Mouse (Mus musculus) CD4-positive, CD25-positive, alpha-beta regulatory T cell, adult 2 months (primary cell): Measurements from ENCODE around the gene Ypel4.
A peak's percentile ranks its signal among the peaks of the same experiment; 100 is the strongest.
"Not testable (repeated sequence)": the region's sequence is repeated elsewhere in the genome, so short reads cannot be mapped to it uniquely, and the experiment has no call there.

Source experiments
- DNase-seq: peaks from one replicate; pipeline ENCODE4 v3.0.0-alpha.2; 2012; ENCODE audit warnings: low read depth, low spot score

The Ypel4 gene

DNA sequence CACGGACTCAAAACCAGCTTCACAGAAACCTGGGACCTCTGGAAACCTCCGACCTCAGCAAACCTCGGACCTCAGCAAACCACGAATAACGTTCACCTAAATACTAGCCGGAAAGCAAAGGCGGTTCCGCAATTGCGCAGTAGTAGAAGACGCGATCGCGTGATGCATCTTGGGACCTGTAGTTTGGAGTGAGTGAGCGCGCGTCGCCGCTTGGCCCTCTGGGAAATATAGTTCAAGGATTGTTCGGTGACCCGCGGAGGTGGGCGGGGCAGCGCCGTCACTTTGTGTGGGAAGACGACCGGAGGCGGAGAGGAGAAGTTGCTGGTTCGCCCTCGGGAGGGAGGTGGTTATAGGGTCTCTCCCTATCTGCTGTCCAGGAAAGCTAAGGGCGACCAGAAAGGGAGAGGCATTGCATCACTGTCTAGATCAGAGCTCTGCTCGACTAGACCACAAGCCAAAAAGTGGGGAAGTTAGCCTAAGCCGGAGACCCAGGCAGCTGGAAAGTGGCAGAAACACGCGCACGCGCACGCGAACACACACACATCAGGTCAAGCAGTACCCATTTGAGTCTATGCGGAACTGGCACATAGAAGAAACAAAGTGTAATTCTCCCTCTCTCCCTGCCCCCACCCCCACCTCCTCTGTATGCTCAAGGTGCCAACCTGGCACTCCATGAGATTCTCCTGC, 6.5 kb upstream of the Ypel4 start, which contains the start of gene Clp1:
Gene Clp1 (minus strand): TSS at position 179 of the 687 bp plus-strand sequence.
- DNase-seq, result peak; percentile 97

DNA sequence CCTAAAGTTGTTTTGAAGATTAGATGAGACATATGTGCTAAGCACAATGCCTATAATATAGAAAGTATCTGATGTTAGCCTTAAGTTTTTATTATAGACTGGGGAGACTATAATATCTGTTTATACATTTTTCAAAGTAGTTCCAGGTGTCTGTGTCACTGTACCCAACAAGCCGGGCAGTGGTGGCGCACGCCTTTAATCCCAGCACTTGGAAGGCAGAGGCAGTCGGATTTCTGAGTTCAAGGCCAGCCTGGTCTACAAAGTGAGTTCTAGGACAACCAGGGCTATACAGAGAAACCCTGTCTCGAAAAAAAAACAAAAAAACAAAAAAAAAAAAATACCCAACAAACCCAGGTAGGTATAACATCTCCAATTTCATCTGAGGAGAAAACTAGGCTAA, 5.7 kb upstream of the Ypel4 start:
- not testable (repeated sequence) for DNase-seq

DNA sequence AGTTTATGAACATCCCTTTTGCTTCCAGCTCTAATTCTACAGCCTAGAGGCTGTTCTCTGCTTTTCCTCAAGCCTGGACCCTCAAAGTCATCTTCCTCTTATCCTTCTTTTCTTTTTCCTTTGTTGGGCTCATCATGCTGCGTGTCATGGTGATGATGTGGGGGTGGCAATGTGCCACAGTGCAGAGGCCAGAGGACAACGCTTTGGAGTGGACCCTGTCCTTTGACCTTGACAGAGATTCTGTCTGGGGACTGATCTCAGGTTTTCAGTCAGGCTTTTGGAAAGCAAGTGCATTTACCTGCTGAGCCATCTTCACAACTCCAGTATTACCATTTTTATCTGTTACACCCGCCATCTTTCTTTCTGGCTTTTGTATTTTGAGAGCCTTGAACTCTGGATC, 2.7 kb upstream of the Ypel4 start:
- DNase-seq, result no peak

DNA sequence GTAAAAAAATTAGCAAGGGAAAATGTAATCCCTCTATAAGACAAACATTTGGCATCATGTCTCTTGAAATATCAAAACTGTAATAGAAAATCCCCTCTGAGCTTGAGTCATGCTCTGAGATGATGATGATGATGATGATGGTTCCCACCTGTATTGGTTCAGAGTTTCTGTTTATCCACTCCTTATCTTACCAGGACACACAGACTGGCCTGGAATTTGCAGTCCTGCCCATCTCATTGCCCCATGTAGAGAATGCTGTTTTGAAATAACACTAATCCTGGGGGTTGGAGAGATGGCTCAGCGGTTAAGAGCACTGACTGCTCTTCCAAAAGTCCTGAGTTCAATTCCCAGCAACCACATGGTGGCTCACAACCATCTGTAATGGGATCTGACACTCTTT, 1.5 kb upstream of the Ypel4 start:
- DNase-seq, result no peak

DNA sequence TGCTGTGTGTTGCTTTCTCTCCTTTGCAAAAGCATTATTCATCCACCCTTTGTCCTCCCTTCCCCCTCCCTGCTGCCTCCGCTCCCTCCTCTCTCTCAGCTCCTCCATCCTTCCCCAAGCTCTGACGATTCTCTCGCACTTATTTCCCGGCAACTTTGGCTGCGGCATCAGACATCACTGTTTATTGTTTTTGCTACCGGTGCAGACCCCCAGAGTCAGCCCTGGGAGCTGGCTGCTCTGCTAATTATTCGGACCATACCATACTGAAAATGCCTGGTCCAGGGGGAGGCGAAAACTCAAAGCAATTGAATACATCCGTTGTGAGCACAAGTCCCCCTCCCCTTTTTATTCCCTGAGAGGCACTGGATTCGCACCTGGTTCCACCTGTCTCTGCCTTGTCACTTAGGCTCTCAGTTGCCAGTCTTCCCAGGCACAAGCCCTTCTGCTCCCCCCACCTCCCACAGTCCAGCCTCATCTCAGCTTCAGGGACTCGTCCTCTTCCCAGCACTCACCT, 550 bp downstream of the Ypel4 start:
- no peak for DNase-seq

DNA sequence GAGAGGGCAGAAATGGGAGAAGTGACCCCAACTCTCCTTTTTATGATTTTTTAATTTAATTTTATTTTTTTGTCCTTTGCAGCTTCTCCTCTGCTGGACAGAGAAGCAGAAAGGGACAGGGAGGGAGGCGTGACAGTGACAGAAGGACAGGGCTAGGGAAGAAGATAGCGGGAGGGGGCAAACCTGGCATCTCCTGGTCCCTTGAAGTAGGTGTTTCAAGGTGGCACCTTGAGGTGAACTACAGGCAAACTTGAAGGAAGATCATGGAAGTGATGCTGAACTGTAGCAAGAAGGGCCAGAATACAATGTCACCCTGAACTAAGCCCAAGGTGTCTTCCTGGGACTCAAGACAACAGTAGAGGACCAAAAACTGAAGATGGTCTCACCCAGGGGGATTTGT, 1.1 kb downstream of the Ypel4 start:
- DNase-seq, result no peak

DNA sequence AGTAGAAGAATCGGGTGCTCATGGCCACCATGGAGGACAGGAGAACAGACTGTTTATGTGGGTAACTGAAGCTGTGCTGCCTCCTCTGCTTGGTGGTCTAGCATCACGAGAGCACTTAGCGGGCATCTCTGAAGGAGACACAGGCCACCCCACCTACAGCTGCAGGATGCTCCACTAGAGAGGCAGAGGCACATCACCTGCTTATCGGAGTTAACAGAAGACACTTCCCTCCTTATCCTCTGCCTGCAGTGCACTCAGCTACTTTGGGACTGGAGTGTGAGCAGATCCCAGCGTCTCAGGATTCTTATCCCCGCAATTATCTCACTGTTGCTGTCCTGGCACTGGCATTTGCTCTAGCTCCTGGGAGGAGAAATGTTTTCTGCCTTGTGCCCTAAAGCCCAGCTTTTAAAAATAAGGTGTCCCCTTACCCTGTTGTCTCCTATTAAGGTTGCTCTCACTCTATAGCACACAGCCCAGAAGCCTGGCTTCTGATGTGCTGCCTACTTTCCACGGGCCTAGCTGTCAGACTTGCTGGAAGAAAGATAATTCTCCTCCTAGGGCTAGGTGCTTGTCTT, 1.6 kb downstream of the Ypel4 start:
- no peak for DNase-seq

DNA sequence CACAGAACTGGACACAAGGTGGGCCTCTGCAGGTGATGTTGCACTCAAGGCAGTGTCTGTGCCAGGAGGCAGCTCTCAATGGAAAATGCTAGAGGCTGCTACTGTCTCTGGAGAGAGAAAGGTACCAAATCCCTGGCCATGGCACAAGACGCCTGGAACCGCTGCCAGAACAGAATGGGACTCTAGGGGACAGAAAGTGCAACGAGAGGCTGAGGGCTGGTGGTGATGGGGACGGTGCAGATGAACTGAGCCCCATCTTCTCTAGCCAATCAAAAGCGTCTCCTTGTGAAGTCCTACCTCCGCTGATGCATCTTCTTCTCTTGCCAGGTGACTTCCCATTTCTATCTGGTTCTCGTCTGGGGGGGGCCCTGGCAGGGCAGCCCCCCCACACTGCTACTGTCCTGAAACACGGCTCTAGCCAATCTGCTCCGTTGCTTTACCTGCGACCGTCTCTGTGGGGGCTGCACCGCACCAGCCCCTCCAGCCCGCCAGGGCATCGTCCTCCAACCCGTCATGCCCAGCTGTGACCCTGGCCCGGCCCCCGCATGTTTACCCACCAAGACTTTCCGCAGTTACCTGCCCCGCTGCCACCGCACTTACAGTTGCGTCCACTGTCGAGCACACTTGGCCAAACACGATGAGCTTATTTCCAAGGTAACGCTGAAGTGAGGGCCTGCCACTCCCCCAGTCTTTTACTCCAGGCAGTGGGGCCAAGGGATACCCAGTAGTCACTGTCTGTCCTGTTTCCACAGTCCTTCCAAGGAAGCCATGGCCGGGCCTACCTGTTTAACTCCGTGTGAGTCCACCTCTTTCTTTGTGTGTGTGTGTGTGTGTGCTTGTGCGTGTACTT, 2.7 kb downstream of the Ypel4 start:
- no peak for DNase-seq

DNA sequence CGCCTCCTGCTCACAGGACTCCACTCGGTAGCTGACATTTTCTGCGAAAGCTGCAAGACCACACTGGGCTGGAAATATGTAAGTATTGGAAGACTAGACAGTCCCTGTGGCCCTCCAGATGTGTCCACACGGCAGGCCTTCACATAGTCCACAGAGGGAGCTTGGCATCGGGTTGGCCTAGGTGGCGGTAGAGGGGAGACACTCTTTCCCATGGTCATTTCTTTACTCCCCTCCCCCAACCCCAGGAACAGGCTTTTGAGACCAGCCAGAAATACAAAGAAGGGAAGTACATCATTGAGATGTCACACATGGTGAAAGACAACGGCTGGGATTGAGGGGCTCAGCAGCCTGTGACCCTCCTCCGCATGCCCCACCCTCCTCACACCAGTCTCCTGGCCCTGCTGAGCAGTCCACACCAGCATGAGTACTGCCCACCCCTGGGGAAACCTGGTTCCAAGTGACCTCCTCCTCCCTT, 3.6 kb downstream of the Ypel4 start:
- no peak for DNase-seq

DNA sequence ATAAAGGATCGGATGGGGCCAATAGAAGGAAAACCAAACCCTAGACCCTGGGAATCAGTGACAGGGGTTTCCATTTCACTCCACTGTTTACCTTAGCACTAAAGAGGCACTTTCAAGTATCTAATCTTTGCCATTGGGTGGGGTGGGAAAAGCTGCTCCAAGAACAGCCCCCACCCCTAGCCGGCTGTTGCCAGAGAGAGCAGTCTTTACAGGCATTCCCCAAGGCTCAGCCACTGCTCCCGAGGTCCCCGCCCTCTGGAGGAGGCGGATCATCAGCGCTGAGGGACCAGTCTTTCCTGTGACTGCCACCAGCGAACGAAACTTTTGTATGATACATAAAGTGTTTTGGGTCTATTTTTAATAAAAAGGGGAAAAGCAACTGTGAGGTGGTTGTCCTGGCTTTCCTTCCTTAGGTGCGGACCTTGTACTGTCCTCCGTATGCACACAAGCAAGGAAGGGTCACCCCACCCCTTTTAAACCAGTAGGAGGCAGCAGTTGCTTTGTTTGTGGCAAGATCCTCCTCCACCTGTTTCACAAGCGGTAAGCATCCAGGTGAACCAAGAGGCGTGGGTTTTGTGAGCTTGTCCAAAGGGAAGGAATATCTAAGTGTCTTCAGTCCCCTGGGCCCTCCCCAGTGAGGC, 4.5 kb downstream of the Ypel4 start:
- peak; percentile 39 for DNase-seq

DNA sequence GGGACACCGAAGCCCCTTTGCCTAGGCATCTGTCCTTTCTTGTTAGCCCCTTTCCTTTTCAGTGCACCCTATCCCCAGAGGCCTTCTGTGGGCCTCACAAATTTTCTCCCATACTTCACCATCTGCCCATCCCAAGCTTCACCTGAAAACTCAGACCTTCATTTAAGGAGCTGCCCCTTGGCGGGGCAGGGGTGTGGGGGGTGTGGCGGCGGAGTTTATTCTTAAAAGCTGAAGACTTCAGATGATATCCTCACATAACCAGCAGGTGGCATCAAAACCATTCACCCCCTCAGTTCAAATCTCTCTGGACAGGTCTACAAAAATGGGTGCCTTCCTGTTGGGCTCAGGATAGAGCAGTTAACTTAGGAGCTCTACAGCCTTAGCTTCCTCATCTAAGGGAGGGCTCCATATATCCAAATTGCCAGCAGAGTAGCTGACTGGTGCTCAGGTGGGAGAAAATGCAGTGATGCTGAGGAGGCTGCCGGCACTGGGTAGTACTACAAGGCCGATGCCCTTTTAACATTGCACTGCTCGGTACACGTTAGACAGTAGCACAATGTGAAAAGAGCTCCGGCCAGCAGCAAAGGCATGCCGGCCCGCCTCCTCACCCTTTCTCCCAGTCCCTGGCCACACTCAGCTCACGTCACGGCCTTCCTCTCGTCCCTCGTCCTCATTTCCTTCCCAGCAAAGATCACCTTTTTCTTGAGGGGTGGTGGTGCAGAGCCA, 6.9 kb downstream of the Ypel4 start:
- peak; percentile 36 for DNase-seq

DNA sequence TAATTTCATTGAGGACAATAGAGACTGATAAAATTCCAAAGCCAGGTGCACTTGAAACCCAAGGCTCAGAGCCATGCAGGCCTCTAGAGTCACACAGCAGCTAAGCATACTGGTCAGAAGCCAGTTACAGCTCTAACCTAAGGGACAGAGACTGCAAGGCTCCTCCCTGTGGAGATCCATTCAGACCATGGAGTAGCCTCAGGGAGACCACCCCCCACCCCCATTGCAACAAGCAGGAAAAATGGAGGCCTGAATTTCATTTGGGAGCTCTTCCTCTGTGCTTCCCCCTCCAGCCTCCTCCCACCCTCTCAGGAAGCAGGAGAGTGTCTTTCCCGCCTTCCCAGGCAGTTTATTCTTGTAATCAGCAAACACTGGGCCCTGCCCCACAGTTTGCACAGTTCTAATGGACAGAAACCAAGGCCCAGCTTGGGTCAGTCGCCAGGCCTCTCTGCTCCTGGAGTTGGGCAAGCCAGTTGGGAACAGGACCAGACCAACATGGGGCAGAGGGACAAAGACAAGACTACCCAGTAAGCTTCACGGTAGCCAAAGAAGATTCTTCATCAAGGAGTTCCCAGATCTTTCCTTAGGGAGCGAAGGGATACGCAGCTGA, 8.1 kb downstream of the Ypel4 start:
- no peak for DNase-seq

DNA sequence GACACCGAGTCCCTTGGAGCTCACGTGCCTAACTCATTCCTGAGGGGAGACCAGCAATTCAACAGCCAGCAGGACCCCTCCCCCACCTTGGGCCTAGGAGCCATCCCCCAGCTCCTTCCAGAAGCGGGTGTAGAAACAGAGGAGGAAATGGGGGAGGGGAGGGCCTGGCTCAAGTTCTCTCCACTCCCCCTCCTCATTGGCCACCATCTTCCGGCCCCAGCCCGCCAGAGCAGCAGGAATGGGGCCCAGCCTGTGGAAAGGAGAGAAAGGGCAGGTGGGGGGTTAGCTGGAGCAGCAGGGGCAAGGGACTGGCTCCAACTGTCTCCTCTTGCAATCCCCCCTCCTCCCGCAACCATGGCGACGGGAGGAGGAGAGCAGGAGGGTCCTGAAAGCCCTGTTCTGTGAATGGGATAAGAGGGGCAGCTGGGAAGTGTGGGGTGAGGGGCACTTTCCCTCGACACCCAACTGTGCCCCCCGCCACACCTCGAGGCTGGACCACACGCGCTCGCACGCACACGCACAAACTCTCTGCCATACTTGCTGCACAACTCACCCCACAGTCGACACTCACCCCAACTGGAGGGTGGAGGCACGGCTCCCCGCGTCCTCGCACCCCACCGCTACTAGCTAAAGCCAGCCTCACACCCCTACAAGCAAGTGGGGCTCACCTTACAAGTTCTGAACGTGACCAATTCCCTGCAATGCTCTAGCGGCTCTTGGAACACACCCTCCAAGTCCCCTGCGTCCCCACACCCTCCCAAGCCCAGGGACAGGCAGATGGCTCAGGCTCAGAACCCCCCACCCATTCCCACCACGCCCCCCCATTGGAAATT, 8.8 kb downstream of the Ypel4 start:
- no peak for DNase-seq

DNA sequence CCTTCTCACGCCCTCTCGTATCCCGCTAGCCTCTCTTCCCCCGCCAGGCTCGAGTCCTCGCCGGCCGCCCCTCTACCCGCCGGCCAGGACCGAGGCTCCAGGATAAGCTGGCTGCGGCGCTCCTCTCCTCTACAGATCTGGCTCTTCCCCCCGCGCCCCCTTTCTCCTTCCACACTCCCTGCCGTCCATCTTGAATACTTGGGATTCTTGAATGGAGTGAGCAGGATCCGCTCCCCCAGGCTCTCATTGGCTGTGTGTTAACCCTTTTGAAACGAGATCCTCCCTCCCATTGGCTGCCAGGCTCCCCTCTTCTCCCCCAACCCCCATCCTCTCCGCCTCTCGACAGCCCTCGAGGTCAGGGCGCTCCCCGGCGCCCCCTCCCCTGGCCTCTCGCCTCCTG, 9.7 kb downstream of the Ypel4 start, which contains the start of gene Gm19426:
Gene Gm19426 (minus strand): TSS at position 95 of the 400 bp plus-strand sequence.
- DNase-seq, result peak; percentile 23

DNA sequence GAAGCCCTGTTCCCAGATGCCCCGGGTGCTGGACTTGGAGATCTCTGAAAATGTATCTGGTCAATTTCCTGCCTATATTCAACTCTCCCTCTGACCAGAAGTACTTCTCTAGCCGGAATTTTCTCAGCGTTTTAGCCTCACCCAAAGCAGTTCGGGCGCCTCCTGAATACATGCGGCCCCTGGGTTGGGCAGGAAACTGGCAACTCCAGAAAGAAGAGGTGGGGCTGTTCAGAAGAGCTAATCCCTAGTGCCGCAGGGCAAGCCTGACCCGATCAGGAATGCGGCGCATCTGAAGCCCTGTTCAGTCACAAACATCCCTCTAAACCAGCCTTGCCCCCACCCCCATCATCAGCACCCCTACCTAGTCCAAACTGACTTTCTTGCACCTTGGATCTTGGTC, 10.3 kb downstream of the Ypel4 start:
- no peak for DNase-seq

DNA sequence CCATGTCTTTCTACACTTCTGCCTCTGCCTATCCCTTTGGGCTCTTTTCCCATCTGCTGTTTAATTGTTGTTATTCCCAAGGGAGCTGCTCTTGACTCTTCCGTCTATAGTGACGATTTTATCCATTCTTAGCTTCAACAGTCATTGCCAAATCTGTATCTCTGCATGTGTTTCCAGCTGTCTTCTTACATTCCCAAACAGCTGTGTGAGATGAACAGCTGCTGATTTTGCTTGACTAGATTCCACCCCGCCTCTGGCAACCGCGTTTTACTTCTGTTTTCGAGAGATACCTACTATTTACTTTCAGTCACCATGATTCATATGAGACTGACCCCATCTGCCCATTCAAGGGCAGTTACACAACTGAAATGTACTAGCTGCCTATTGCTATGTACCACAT, 16.3 kb downstream of the Ypel4 start:
- DNase-seq, result no peak

DNA sequence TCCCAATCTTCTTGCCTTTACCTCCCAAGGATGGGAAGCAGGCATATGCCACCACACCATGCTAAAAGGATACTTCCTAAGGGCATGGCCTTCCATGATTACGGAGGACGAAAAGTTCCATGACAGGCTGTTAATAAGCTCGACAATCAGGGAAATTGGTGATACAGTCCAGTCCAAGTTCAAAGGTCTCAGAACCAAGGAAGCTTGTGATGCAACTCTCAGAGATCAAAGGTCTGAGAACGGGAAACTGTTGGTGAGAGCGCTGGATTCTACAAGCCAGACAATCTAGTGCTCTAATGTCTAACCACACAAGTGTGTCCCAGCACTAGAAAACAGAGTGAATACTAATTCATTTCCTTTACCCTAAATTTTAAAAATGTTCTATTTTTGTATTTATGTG, 22.4 kb downstream of the Ypel4 start:
- no peak for DNase-seq

DNA sequence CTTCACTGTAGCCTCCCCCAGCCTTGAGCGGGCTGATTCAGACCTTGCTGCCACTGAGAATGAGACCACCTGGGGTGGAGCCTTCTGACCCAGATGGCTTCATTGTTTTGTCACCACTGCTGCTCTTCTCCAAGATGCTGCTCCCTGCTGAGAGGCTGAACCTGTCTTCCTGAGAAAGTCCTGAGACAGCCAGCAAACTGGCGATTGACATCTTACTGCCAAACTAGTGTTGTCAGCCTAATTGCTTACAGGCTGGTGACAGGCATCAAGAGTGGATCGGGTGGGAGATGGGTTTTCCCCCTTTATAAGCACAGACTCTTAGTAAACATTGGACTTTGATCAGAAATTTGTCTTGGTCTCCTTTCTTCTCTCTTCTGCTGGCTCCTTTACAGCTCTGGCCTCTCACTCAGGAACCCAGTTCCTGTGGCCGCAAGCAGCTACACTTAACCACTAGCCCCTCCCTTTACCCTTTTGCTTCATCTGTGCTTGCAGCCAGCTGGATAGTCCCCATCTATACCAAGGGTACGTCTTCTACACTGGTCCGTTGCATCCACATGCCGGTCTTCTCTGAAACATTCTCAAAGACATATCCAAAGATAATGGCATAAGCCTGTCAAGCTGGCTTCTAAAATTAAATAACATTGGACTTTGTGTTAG, 23.3 kb downstream of the Ypel4 start:
- DNase-seq, result no peak

DNA sequence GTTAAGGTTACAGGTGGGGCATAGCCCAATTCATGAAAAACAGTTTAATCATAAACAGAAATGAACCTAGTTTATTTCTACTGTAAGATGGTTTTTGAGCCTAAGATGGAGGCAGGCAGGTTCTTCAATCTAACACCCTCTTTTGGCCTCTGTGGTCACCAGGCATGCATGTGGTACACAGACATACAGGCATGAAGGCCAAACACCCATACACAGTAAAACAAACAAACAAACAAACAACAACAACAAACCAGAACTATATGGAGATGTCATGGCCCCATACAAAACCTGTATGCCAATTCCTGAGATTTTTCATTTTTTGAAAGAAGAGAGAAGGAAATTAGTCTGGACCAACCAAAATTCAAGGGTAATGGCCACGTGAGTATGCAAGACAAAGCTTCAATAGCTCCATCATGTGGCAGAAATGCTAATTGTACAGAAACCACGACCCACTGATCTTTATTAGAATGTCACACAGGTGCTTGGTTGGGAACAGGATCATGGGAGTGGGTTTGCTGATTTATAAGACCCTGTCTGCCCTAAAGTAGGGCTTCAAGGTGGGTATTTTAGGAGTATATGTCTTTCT, 24.8 kb downstream of the Ypel4 start:
- peak; percentile 54 for DNase-seq
